Mouse (Mus musculus) spleen, adult 2 months (tissue): ENCODE results near the gene Utp4. TPM values are rescaled to one million over a fixed set of nuclear protein-coding genes. Genes with fewer than 3 reads are reported as not detected.

Experiments used
- DNase-seq, 2 experiments: peaks; one replicate each; pipeline versions ENCODE4 v3.0.0 to v3.0.0-alpha.2; 2012 to 2021; ENCODE audit warnings: low spot score in 2 of 2, low read depth in 1 of 2
- H3K27ac ChIP-seq: fragments of 200-500 bp; 2 replicates; pipeline ENCODE4 v1.5.1; 2012; ENCODE audit warnings: low read length, inconsistent platforms; ENCODE audit not compliant: insufficient read depth
- H3K27me3 ChIP-seq: fragments of 200-500 bp; 2 replicates; pipeline ENCODE4 v1.6.1; 2012; ENCODE audit warnings: mild to moderate bottlenecking, moderate library complexity, low read length, inconsistent platforms; ENCODE audit not compliant: control insufficient read depth, insufficient read depth
- H3K36me3 ChIP-seq: fragments of 200-500 bp; 2 replicates; pipeline ENCODE4 v1.6.1; 2012; ENCODE audit warnings: mild to moderate bottlenecking, low read length, inconsistent platforms; ENCODE audit not compliant: control insufficient read depth, insufficient read depth
- H3K4me1 ChIP-seq: fragments of 200-500 bp; 2 replicates; pipeline ENCODE4 v1.6.1; 2011; ENCODE audit warnings: inconsistent platforms; ENCODE audit not compliant: control insufficient read depth, insufficient read depth, insufficient read length
- H3K4me3 ChIP-seq: fragments of 200-500 bp; 2 replicates; pipeline ENCODE4 v1.5.1; 2011; ENCODE audit warnings: mild to moderate bottlenecking, inconsistent platforms; ENCODE audit not compliant: insufficient read depth, insufficient read length; ENCODE audit errors: extremely low read depth
- CTCF ChIP-seq: fragments of 200-500 bp; IDR thresholded peaks from 2 replicates; pipeline ENCODE4 v1.5.1; 2011; ENCODE audit warnings: mild to moderate bottlenecking, inconsistent platforms; ENCODE audit not compliant: insufficient read depth, insufficient read length, insufficient replicate concordance; ENCODE audit errors: extremely low read depth
- POLR2A ChIP-seq: fragments of 200-500 bp; IDR thresholded peaks from 2 replicates; pipeline ENCODE4 v1.6.1; 2011; ENCODE audit warnings: low read depth, low read length, inconsistent platforms
- WGBS: fragments of 180-500 bp; shearing (Covaris S2); methylation state at CpG from one replicate; pipeline ENCODE4 v1.1.7; 2018; 5-methylcytosine and 5-hydroxymethylcytosine counted together
- polyA plus RNA-seq: library from polyadenylated mRNA; depleted of rRNA; stranded (reverse); fragments of >200 nt; gene quantifications from 2 replicates; pipeline ENCODE4 v1.2.3, GENCODE M21; 2012; rRNA removed

Utp4 gene
- polyA plus RNA-seq, result 13.6 and 15.5 TPM in 2 replicates

DNA sequence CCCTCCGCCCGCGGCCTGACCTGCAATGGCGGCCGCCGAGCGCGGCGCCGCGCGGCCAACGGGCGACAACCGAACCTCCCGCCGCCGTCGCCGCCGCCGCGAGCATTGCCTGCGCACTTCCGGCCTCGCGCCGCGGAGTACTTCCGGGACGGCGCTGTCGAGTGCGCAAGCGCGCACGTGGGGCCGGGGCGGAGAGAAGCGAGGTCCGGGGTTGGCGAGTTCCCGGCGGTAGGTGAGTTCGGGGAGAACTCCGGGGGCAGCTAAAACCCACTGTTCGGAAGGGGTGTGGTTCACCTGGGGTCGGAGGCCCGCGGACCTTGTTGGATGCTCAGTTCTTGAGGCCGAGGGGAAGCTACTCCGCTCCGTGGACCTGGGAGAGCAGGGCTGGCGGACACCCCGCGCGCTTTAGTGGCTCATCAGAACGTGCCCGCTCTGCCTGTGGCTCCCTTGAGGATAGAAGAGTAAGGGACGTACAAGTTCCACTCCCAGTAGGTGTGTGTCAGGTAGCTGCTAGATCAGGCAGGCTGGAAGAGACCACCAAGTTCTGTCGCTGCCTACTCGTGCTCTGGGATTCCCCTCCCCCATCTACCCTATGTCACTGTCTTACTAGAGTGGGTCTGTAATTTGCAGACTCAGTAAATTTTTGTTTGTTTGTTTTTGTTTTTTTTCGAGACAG lies at the start of gene Utp4:
Gene Utp4, plus strand, starts transcription at position 156 of the 676 bp plus-strand sequence.
- WGBS, result under 1% methylated on average over 63 of the region's 63 CpGs
- DNase-seq, result peak; percentile 73 to 85
- H3K27ac ChIP-seq, result peak within 1 kb of the TSS; percentile 94

GRCm38 (mm10) chr8:106850034-106850433 lies 43.4 kb upstream of the Utp4 start:
- H3K36me3 ChIP-seq, result peaks cover 4% of the 10 kb centered on the region; the same call in 1 of the 2 replicates
- H3K4me3 ChIP-seq, result no peak overlapping the region
- TF ChIP-seq POLR2A (no peak), CTCF (no peak)
- no peaks in the 10 kb centered on the region for H3K27me3 ChIP-seq
- H3K4me1 ChIP-seq, result no peaks in the 10 kb centered on the region
- no peak for DNase-seq
- WGBS, result 81% methylated on average over 10 of the region's 10 CpGs
- no peak overlapping the region for H3K27ac ChIP-seq

More for the DNA sequence above, at the start of gene Utp4:
- Histone ChIP-seq H3K4me3 (peak within 1 kb of the TSS; percentile 72), H3K27me3 (no peaks in the 10 kb centered on the region), H3K36me3 (peaks cover 6% of the 10 kb centered on the region), H3K4me1 (no peaks in the 10 kb centered on the region; the same call in none of the 2 replicates)
- TF ChIP-seq POLR2A (peak; percentile 51), CTCF (no peak)

DNA sequence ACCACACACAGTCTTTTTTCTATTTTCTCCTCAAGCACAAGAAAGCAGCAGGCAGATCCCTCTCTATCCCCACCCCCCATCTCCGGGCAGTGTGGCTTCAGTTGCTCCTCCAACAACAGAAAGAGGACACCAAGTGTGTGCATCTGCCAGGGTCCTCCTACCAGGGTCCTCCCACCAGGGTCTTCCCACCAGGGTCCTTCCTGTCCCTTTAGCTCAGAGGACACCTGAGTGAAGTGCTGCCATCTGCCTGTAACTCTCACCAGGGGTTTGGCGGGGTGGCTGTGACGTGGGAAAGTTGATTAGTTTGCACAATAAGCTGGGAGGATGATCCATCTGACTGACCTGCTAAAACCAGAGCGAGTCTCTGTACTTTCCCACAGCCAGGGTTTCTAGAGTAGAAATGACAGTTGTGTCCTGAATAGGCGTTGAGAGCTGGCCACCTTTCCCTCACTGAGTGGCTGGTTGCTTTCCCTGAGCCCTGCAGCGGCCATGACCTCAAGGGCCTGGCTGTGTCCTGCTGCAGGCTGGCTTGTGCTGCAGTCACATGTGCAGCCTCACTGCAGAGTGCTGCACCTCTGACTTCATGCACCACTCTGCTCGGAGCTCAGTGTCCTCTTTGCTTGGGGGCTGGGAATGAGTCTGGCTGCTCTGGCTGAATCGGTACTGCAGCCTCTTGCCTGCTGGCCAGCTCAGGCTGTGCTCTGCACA lies 38.7 kb upstream of the Utp4 start:
- TF ChIP-seq CTCF (no peak), POLR2A (no peak)
- 82% methylated on average over 8 of the region's 8 CpGs for WGBS
- H3K4me3 ChIP-seq, result no peak overlapping the region
- DNase-seq, result no peak
- peaks cover 2% of the 10 kb centered on the region; the same call in 1 of the 2 replicates for H3K36me3 ChIP-seq
- no peaks in the 10 kb centered on the region for H3K27me3 ChIP-seq
- H3K4me1 ChIP-seq, result no peaks in the 10 kb centered on the region
- no peak overlapping the region for H3K27ac ChIP-seq

DNA sequence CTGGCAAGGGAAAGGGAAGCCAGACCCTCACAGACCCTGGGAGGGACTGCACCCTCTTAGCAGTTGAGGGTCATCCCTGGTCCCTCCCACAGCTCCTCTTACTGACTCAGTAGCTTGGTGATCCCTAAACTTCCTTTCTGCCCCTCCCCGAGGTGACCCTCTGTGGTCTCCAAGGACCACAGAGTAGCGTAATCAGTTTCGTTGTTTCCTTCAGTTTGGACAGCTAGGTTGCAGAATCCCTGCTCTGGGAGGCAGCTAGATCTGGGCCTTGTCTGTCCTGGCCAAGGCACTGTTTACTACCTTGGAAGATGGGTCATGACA lies 38.2 kb upstream of the Utp4 start:
- Histone ChIP-seq H3K36me3 (peaks cover 2% of the 10 kb centered on the region; the same call in 1 of the 2 replicates), H3K4me3 (no peak overlapping the region), H3K4me1 (no peaks in the 10 kb centered on the region), H3K27me3 (no peaks in the 10 kb centered on the region), H3K27ac (no peak overlapping the region)
- no peak for DNase-seq
- 73% methylated on average over 3 of the region's 3 CpGs for WGBS
- TF ChIP-seq POLR2A, result no peak
- TF ChIP-seq CTCF, result no peak

- Histone ChIP-seq H3K4me1 (no peaks in the 10 kb centered on the region), H3K4me3 (no peak overlapping the region), H3K27me3 (no peaks in the 10 kb centered on the region), H3K36me3 (no peaks in the 10 kb centered on the region), H3K27ac (no peak overlapping the region)
- DNase-seq, result no peak
- 90% methylated on average over 10 of the region's 10 CpGs for WGBS
- TF ChIP-seq POLR2A (no peak), CTCF (no peak)
These were observed 30.6 kb upstream of the Utp4 start for GRCm38 (mm10) chr8:106862845-106863244.

DNA sequence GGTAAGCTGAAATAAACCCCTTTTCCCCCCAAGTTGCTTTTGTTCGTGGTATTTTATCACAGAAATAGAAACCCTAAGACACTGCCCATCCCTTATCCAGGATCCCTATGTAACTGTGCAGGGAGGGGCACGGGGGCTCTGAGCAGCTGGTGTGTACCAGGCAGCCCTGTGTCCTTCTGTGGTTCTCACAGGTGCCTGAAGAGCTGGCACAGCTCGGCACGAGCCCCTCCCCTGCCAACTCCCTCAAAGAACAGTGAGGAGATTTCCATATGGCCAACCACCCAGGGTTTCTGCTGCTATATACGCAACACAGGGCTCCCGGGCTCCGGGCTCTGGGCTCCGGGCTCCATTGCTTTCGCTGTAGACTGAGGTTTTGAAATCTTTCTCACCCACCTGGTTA lies 28.1 kb upstream of the Utp4 start:
- WGBS, result 82% methylated on average over 9 of the region's 9 CpGs
- DNase-seq, result no peak
- Histone ChIP-seq H3K27me3 (peaks cover 2% of the 10 kb centered on the region; the same call in 1 of the 2 replicates), H3K36me3 (no peaks in the 10 kb centered on the region), H3K27ac (no peak overlapping the region), H3K4me1 (no peaks in the 10 kb centered on the region), H3K4me3 (no peak overlapping the region)
- no peak for TF ChIP-seq CTCF
- no peak for TF ChIP-seq POLR2A

DNA sequence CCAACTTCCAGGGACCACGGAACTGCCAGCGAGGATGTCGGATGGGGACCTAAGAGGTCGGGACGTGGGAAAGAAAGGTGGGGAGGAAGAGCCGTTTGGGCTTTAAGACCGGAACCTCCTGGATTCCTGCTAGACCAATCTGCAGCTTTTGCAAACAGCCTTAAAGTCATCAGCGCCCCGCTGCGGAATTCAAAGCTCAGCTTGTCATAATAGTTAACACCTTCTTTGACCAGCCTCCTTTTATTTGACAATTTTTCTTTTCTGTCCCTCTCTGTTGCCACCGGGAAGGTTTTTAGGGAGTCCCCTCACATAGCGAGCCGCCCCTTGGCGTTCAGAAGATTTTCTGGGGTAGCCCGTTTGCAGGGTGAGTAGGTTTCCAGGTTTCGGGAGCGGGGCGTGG lies 23.4 kb upstream of the Utp4 start, which contains the start of gene Has3:
Gene Has3, plus strand, starts transcription at position 192 of the 400 bp plus-strand sequence.
- TF ChIP-seq POLR2A (no peak), CTCF (no peak)
- Histone ChIP-seq H3K36me3 (no peaks in the 10 kb centered on the region), H3K27ac (no peak within 1 kb of the TSS), H3K27me3 (peaks cover 12% of the 10 kb centered on the region), H3K4me1 (peaks cover 4% of the 10 kb centered on the region), H3K4me3 (peak within 1 kb of the TSS; percentile 23; the same call in 1 of the 2 replicates)
- WGBS, result 9% methylated on average over 18 of the region's 18 CpGs
- DNase-seq, result no peak
